Mouse (Mus musculus): ENCODE results near the gene Atf6. TPM values are rescaled to one million over a fixed set of nuclear protein-coding genes. Genes with fewer than 3 reads are reported as not detected.

Atf6 gene
- polyA plus RNA-seq, 1 experiment, result 12.0 TPM

DNA sequence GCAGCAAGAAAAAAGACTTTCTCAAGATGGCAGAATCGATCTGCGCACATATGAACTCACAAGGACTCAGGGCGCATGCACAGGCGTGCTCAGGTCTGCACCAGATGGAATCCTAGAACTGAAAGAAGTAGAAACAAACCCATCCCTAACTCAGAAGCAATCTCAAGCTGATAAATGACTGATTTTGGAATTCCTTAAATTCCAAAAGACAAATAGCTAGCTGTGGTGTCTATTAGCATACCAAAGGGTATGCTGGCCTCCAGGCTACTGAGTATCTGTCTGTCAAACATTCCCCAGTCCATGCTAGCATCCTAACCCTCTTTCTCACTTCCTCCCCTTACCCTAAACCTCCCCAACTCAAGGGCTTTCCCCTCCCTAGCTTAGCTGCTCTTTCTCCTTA lies 21.7 kb upstream of the Atf6 start:
- no peaks in the 10 kb centered on the region for H3K79me3 ChIP-seq (ENCODE audit: low read depth)
- no peak overlapping the region for H3K4me3 ChIP-seq (ENCODE audit: insufficient read depth, poor library complexity, severe bottlenecking)
- no peaks in the 10 kb centered on the region for H3K36me3 ChIP-seq (ENCODE audit: control insufficient read depth, insufficient read depth)
- no peak overlapping the region for H3ac ChIP-seq (ENCODE audit: control insufficient read depth, insufficient read length, low read depth)
- H3K27me3 ChIP-seq (ENCODE audit: control insufficient read depth, insufficient read depth, insufficient read length), result no peaks in the 10 kb centered on the region
- H3K79me2 ChIP-seq (ENCODE audit: control insufficient read depth, insufficient read depth), result peaks cover 9% of the 10 kb centered on the region
- no peak for TF ChIP-seq MYOG (IDR thresholded peaks at IDR 0.05; ENCODE audit: control insufficient read depth, extremely low read depth, insufficient read length)
- TF ChIP-seq MYOD1 (IDR thresholded peaks at IDR 0.05; ENCODE audit: control insufficient read depth, insufficient read length, low read depth), result no peak
- no peak for TF ChIP-seq USF1 (IDR thresholded peaks at IDR 0.05; ENCODE audit: low read depth)
- no peak for TF ChIP-seq MAX (IDR thresholded peaks at IDR 0.05)
- no peak for TF ChIP-seq FOSL1 (IDR thresholded peaks at IDR 0.05; ENCODE audit: insufficient read depth, low read length, poor library complexity, severe bottlenecking)
- TF ChIP-seq CTCF (IDR thresholded peaks at IDR 0.05; ENCODE audit: control insufficient read depth, insufficient read depth, insufficient read length), result no peak
- no peak for TF ChIP-seq CEBPB (IDR thresholded peaks at IDR 0.05; ENCODE audit: low read depth)

DNA sequence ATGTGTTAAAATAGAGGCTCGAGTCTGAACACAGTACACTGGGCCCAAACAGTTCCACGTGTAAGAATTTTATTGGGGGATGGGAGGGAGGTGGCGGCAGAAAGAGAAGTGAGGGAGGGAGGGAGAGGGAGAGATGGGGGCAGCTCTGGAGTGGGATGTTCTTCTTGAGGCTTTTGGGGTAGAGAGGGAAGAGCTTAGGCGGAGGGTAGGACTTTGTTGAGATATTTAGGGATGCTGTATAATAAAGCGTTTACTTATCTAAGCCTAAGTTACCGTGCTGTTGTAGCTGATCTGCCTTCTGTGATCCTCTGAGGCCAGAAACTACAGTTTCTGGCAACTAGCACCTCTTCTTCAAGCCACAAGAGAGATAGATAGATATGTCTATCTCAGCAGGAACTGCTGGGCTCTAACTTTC lies 18.5 kb upstream of the Atf6 start:
- H3K4me3 ChIP-seq (ENCODE audit: insufficient read depth, poor library complexity, severe bottlenecking), result no peak overlapping the region
- no peak overlapping the region for H3ac ChIP-seq (ENCODE audit: control insufficient read depth, insufficient read length, low read depth)
- peaks cover 10% of the 10 kb centered on the region for H3K79me3 ChIP-seq (ENCODE audit: low read depth)
- H3K27me3 ChIP-seq (ENCODE audit: control insufficient read depth, insufficient read depth, insufficient read length), result no peaks in the 10 kb centered on the region
- peaks cover 31% of the 10 kb centered on the region for H3K79me2 ChIP-seq (ENCODE audit: control insufficient read depth, insufficient read depth)
- no peak for TF ChIP-seq FOSL1 (IDR thresholded peaks at IDR 0.05; ENCODE audit: insufficient read depth, low read length, poor library complexity, severe bottlenecking)
- no peak for TF ChIP-seq CTCF (IDR thresholded peaks at IDR 0.05; ENCODE audit: control insufficient read depth, insufficient read depth, insufficient read length)
- no peak for TF ChIP-seq USF1 (IDR thresholded peaks at IDR 0.05; ENCODE audit: low read depth)
- no peaks in the 10 kb centered on the region for H3K36me3 ChIP-seq (ENCODE audit: control insufficient read depth, insufficient read depth)

DNA sequence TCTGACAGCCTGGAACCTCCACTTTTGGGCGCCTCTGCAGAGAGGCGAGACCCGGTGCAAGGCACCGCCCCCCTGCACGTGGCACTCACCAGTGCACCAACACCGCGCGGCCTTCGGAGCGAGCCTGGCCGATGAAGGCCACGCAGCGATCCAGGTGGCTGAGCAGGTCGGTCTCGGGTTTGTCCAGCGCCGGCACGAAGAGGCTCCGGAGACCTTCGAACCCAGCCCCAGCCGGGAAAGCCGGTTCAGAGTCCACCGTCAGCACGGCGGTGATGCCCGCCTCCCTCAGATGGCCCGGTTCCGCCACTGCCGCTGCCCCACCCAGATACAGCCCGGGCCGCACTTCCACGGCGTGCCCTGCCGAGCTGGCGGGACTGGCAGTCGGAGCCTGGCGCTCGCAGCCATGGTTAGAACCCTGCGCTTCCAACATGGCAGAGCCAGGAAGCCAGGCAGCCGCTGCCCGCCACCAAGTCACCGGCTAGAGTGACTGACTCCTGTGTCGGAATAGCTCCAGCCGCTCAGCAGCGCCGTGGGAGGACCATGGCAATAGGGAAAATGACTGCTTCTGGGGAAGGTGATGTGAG lies 17.5 kb upstream of the Atf6 start, which contains the start of the genes Gm26620 and Dusp12:
Gene Gm26620, plus strand, starts transcription at position 88 of the 584 bp plus-strand sequence.
Gene Dusp12, minus strand, starts transcription at position 563 of the 584 bp plus-strand sequence.
- Histone ChIP-seq H3K27me3 (ENCODE audit: control insufficient read depth, insufficient read depth, insufficient read length) (no peaks in the 10 kb centered on the region), H3K79me3 (ENCODE audit: low read depth) (peaks cover 11% of the 10 kb centered on the region), H3K4me3 (ENCODE audit: insufficient read depth, poor library complexity, severe bottlenecking) (peak within 1 kb of the TSS; percentile 76), H3K79me2 (ENCODE audit: control insufficient read depth, insufficient read depth) (peaks cover 31% of the 10 kb centered on the region), H3ac (ENCODE audit: control insufficient read depth, insufficient read length, low read depth) (peak within 1 kb of the TSS; percentile 97), H3K36me3 (ENCODE audit: control insufficient read depth, insufficient read depth) (peaks cover 8% of the 10 kb centered on the region)
- TF ChIP-seq MAX (IDR thresholded peaks at IDR 0.05) (peak; percentile 85), MYOD1 (IDR thresholded peaks at IDR 0.05; ENCODE audit: control insufficient read depth, insufficient read length, low read depth) (no peak), USF1 (IDR thresholded peaks at IDR 0.05; ENCODE audit: low read depth) (peak; percentile 16), CTCF (IDR thresholded peaks at IDR 0.05; ENCODE audit: control insufficient read depth, insufficient read depth, insufficient read length) (peak; percentile 86), CEBPB (IDR thresholded peaks at IDR 0.05; ENCODE audit: low read depth) (no peak), FOSL1 (IDR thresholded peaks at IDR 0.05; ENCODE audit: insufficient read depth, low read length, poor library complexity, severe bottlenecking) (no peak), MYOG (IDR thresholded peaks at IDR 0.05; ENCODE audit: control insufficient read depth, extremely low read depth, insufficient read length) (no peak)

DNA sequence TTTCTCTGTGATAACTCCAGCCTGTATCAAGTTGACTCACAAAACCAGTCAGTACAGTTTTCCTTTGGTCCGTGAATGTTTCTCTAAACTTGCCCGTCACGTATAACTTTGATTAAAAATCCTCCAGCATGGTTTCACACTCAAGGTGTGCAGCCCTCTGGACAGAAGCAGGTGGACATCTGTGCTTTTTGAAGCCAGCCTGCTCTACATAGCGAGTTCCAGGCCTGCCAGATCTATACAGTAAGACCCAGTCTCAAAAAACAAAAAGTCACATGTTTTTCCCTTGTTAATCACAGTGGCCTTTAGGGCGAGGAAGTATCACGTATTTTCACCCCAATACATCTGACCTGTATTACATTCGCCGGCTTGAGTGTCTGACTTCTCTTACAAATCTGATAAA lies 16.8 kb upstream of the Atf6 start:
- Histone ChIP-seq H3K79me3 (ENCODE audit: low read depth) (peaks cover 11% of the 10 kb centered on the region), H3ac (ENCODE audit: control insufficient read depth, insufficient read length, low read depth) (peak overlapping the region; percentile 97), H3K36me3 (ENCODE audit: control insufficient read depth, insufficient read depth) (peaks cover 9% of the 10 kb centered on the region), H3K4me3 (ENCODE audit: insufficient read depth, poor library complexity, severe bottlenecking) (peak overlapping the region; percentile 76), H3K79me2 (ENCODE audit: control insufficient read depth, insufficient read depth) (peaks cover 31% of the 10 kb centered on the region), H3K27me3 (ENCODE audit: control insufficient read depth, insufficient read depth, insufficient read length) (no peaks in the 10 kb centered on the region)
- TF ChIP-seq MAX (IDR thresholded peaks at IDR 0.05) (no peak), CEBPB (IDR thresholded peaks at IDR 0.05; ENCODE audit: low read depth) (no peak), USF1 (IDR thresholded peaks at IDR 0.05; ENCODE audit: low read depth) (no peak), MYOD1 (IDR thresholded peaks at IDR 0.05; ENCODE audit: control insufficient read depth, insufficient read length, low read depth) (no peak), MYOG (IDR thresholded peaks at IDR 0.05; ENCODE audit: control insufficient read depth, extremely low read depth, insufficient read length) (no peak), FOSL1 (IDR thresholded peaks at IDR 0.05; ENCODE audit: insufficient read depth, low read length, poor library complexity, severe bottlenecking) (no peak), CTCF (IDR thresholded peaks at IDR 0.05; ENCODE audit: control insufficient read depth, insufficient read depth, insufficient read length) (no peak)

DNA sequence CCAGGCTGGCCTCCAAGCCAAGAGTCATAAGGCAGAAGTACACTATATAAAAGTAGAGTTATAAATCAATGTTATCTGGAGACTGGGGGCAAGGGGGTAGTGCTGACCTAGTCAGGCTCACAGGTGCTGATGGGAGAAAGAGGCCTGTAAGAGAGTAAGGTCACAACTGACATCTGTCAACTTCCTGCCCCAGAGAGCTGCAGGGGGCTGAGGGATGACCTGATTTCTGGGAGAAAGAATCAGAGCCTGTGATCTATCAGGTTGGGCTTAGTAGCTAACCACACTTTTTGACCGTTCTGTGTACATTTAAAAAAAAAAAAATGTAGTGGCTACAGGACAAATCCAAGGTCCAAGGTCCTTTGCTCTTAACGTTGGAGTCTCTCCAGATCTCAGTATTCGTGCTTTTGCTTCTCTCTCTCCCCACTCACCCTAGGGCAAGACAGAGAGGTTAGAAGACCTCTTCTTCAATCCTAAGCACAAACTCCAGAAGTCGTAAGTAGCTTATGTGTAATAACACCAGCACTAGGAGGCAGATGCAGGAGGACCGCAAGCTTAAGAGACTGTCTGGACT lies 15.4 kb upstream of the Atf6 start:
- no peaks in the 10 kb centered on the region for H3K27me3 ChIP-seq (ENCODE audit: control insufficient read depth, insufficient read depth, insufficient read length)
- H3K79me3 ChIP-seq (ENCODE audit: low read depth), result peaks cover 13% of the 10 kb centered on the region
- TF ChIP-seq MYOG (IDR thresholded peaks at IDR 0.05; ENCODE audit: control insufficient read depth, extremely low read depth, insufficient read length), result no peak
- H3K79me2 ChIP-seq (ENCODE audit: control insufficient read depth, insufficient read depth), result peaks cover 31% of the 10 kb centered on the region
- H3ac ChIP-seq (ENCODE audit: control insufficient read depth, insufficient read length, low read depth), result no peak overlapping the region
- peaks cover 9% of the 10 kb centered on the region for H3K36me3 ChIP-seq (ENCODE audit: control insufficient read depth, insufficient read depth)
- no peak overlapping the region for H3K4me3 ChIP-seq (ENCODE audit: insufficient read depth, poor library complexity, severe bottlenecking)

DNA sequence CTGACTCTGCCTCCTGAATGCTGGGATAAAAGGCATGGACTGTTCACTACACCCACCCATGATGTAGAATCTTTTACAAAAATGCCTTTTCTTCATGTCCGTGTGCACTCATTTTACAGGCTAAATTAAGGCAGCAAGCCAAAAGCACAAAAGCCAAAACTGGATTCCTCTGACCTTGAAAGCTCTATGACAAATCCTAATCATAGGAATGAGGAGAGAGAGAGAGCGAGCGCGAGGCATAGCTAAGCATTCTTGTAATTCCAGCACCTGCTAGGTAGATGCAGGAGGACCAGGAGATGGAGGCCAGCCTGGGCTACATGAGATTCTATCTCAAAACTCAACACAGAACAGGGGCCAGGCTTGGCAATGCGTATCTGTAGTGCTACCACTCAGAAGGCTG lies 9.3 kb upstream of the Atf6 start:
- Histone ChIP-seq H3K27me3 (ENCODE audit: control insufficient read depth, insufficient read depth, insufficient read length) (no peaks in the 10 kb centered on the region), H3K79me3 (ENCODE audit: low read depth) (peaks cover 6% of the 10 kb centered on the region), H3K79me2 (ENCODE audit: control insufficient read depth, insufficient read depth) (peaks cover 6% of the 10 kb centered on the region), H3K4me3 (ENCODE audit: insufficient read depth, poor library complexity, severe bottlenecking) (no peak overlapping the region), H3ac (ENCODE audit: control insufficient read depth, insufficient read length, low read depth) (no peak overlapping the region), H3K36me3 (ENCODE audit: control insufficient read depth, insufficient read depth) (peaks cover 40% of the 10 kb centered on the region)
- no peak for TF ChIP-seq MAX (IDR thresholded peaks at IDR 0.05)
- TF ChIP-seq MYOG (IDR thresholded peaks at IDR 0.05; ENCODE audit: control insufficient read depth, extremely low read depth, insufficient read length), result no peak
- no peak for TF ChIP-seq CTCF (IDR thresholded peaks at IDR 0.05; ENCODE audit: control insufficient read depth, insufficient read depth, insufficient read length)
- no peak for TF ChIP-seq USF1 (IDR thresholded peaks at IDR 0.05; ENCODE audit: low read depth)
- TF ChIP-seq FOSL1 (IDR thresholded peaks at IDR 0.05; ENCODE audit: insufficient read depth, low read length, poor library complexity, severe bottlenecking), result no peak
- no peak for TF ChIP-seq MYOD1 (IDR thresholded peaks at IDR 0.05; ENCODE audit: control insufficient read depth, insufficient read length, low read depth)
- no peak for TF ChIP-seq CEBPB (IDR thresholded peaks at IDR 0.05; ENCODE audit: low read depth)

All from C2C12 (cell line).